Mouse (Mus musculus) stomach, embryonic 15.5 days (tissue): ENCODE results near the gene Dusp9. TPM values are rescaled to one million over a fixed set of nuclear protein-coding genes. Genes with fewer than 3 reads are reported as not detected.

Source experiments
- ATAC-seq: fragments of 200-750 bp; cut with Nextera tagmentation; 2 replicates; pipeline ENCODE4 v1.8.0; 2017; ENCODE audit warnings: low read depth, moderate number of reproducible peaks, moderate TSS enrichment; ENCODE audit not compliant: insufficient read depth, low FRiP score
- H3K27ac ChIP-seq: fragments of 300-500 bp; sonication (generic); 2 replicates; pipeline ENCODE4 v1.5.1; 2015; ENCODE audit warnings: mild to moderate bottlenecking, inconsistent platforms
- H3K27me3 ChIP-seq: fragments of 300-500 bp; sonication (generic); replicated peaks from 2 replicates; pipeline ENCODE4 v1.6.1; 2015; ENCODE audit warnings: inconsistent platforms
- H3K36me3 ChIP-seq: fragments of 300-500 bp; sonication (generic); 2 replicates; pipeline ENCODE4 v1.6.1; 2015; ENCODE audit warnings: inconsistent platforms
- H3K4me1 ChIP-seq: fragments of 300-500 bp; sonication (generic); 2 replicates; pipeline ENCODE4 v1.6.1; 2015; ENCODE audit warnings: inconsistent platforms
- H3K4me2 ChIP-seq: fragments of 300-500 bp; sonication (generic); 2 replicates; pipeline ENCODE4 v1.6.1; 2015; ENCODE audit warnings: mild to moderate bottlenecking, inconsistent platforms
- H3K4me3 ChIP-seq: fragments of 300-500 bp; sonication (generic); replicated peaks from 2 replicates; pipeline ENCODE4 v1.5.1; 2015; ENCODE audit warnings: inconsistent platforms
- H3K9ac ChIP-seq: fragments of 300-500 bp; sonication (generic); 2 replicates; pipeline ENCODE4 v1.6.1; 2015; ENCODE audit warnings: inconsistent platforms
- H3K9me3 ChIP-seq: fragments of 300-500 bp; sonication (generic); 2 replicates; pipeline ENCODE4 v1.6.1; 2016; ENCODE audit warnings: inconsistent platforms
- WGBS: fragments of 180-500 bp; shearing (Covaris S2); methylation state at CpG from one replicate; pipeline ENCODE4 v1.1.7; 2015; 5-methylcytosine and 5-hydroxymethylcytosine counted together
- polyA plus RNA-seq: library from polyadenylated mRNA; unstranded; fragments of >200 nt; fragmentation: Nextera tagmentation; extraction: Ambion mirVana; gene quantifications from 2 replicates; pipeline ENCODE4 v1.2.1, GENCODE M21; 2015

Gene Dusp9
- polyA plus RNA-seq, 1 experiment from 2014 or later = 15.0 TPM

DNA sequence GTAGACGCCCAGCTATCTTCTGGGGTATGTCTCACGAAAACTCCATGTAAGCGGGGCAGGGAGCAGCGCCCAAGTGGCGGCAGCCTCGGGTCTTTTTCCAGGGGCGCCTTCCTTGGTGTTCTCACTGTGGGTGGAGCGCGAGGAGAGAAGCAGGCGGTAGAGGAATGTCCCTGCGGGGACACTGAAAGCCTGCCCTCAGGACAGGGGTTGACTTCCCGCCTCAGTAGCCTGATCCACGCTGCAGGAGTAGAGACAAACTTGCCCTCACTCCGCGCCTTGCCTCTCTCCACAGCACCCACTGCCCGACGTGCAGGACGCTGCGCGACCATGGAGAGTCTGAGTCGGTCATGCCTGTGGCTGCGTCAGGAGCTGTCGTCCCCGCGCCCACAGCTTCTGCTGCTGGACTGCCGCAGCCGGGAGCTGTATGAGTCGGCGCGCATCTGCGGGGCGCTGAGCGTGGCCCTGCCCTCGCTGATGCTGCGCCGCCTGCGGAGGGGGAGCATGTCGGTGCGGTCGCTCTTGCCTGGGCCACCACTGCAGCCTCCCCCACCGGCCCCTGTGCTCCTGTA lies 766 bp downstream of the Dusp9 start:
- H3K36me3 ChIP-seq = no peaks in the 10 kb centered on the region
- no peaks in the 10 kb centered on the region for H3K9me3 ChIP-seq
- 17% methylated on average over 40 of the region's 41 CpGs for WGBS
- ATAC-seq = no peak
- H3K9ac ChIP-seq = no peak overlapping the region
- H3K27ac ChIP-seq = no peak overlapping the region
- H3K27me3 ChIP-seq = peaks cover 26% of the 10 kb centered on the region
- peak overlapping the region; percentile 78 for H3K4me2 ChIP-seq
- peaks cover 8% of the 10 kb centered on the region; the same call in 1 of the 2 replicates for H3K4me1 ChIP-seq
- peak overlapping the region; percentile 39 for H3K4me3 ChIP-seq

DNA sequence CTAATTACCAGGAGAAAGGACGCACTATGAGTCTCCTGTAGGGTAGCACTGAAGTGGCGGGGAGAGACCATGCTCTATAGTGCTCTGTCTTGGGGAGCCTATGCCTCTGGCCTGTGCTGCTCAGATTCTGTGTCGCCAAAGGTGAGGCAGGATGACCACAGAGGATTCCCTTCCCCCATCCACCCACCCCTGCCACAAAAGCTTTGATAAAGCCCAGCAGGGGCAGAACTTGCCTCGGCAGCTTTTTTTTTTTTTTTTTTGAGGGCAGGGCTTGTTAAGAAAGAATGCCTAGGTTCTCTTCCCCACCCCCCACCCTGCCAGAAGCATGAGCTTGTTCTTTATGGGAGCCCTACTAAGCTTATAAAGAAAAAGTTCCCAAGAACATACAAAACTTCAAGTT lies 5.9 kb downstream of the Dusp9 start:
- Histone ChIP-seq H3K36me3 (no peaks in the 10 kb centered on the region), H3K4me1 (no peaks in the 10 kb centered on the region), H3K27me3 (no peaks in the 10 kb centered on the region), H3K4me3 (no peak overlapping the region), H3K4me2 (no peak overlapping the region), H3K9ac (no peak overlapping the region), H3K27ac (no peak overlapping the region), H3K9me3 (no peaks in the 10 kb centered on the region)
- no peak for ATAC-seq
- 38% methylated on average over 4 of the region's 4 CpGs for WGBS

GRCm38 (mm10) chrX:73650869-73651268 lies 11.7 kb downstream of the Dusp9 start:
- Histone ChIP-seq H3K36me3 (no peaks in the 10 kb centered on the region), H3K9ac (no peak overlapping the region), H3K4me2 (no peak overlapping the region), H3K27me3 (no peaks in the 10 kb centered on the region), H3K4me1 (no peaks in the 10 kb centered on the region), H3K9me3 (no peaks in the 10 kb centered on the region), H3K27ac (no peak overlapping the region), H3K4me3 (no peak overlapping the region)
- 45% methylated on average over 3 of the region's 3 CpGs for WGBS
- ATAC-seq = no peak

- no peak overlapping the region for H3K27ac ChIP-seq
- H3K4me3 ChIP-seq = no peak overlapping the region
- H3K36me3 ChIP-seq = no peaks in the 10 kb centered on the region
- H3K9me3 ChIP-seq = no peaks in the 10 kb centered on the region
- no peak overlapping the region for H3K9ac ChIP-seq
- H3K27me3 ChIP-seq = no peaks in the 10 kb centered on the region
- no peaks in the 10 kb centered on the region for H3K4me1 ChIP-seq
- no peak overlapping the region for H3K4me2 ChIP-seq
- no peak for ATAC-seq
- 82% methylated on average over 6 of the region's 6 CpGs for WGBS
Observed at GRCm38 (mm10) chrX:73653392-73653791, 14.2 kb downstream of the Dusp9 start.

DNA sequence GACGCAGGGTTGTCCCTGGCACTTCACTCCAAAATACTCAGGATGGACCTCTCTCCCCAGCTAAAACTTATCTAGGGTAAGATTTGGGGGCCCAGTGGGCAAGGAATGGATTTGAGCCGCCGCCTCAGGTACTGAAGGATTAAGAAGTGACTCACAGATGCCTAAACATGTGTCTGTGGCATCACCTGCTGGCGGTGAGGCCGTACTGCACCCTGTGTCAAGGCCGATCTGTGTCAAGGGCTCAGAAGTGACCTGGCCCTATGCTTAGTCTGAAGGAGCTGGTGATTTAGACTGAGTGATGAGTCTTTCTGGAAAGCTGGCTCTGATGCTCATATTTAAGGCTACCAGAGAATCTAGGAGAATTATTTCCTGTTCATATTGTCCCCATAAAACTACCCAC lies 15.0 kb downstream of the Dusp9 start:
- Histone ChIP-seq H3K36me3 (no peaks in the 10 kb centered on the region), H3K4me1 (no peaks in the 10 kb centered on the region), H3K27me3 (no peaks in the 10 kb centered on the region), H3K27ac (no peak overlapping the region), H3K9ac (no peak overlapping the region), H3K4me2 (no peak overlapping the region), H3K9me3 (no peaks in the 10 kb centered on the region), H3K4me3 (no peak overlapping the region)
- peak; percentile 60; the same call in 1 of the 2 replicates for ATAC-seq
- 10% methylated on average over 6 of the region's 6 CpGs for WGBS

GRCm38 (mm10) chrX:73655529-73655928 lies 16.3 kb downstream of the Dusp9 start:
- ATAC-seq = no peak
- no peak overlapping the region for H3K4me2 ChIP-seq
- H3K9me3 ChIP-seq = no peaks in the 10 kb centered on the region

DNA sequence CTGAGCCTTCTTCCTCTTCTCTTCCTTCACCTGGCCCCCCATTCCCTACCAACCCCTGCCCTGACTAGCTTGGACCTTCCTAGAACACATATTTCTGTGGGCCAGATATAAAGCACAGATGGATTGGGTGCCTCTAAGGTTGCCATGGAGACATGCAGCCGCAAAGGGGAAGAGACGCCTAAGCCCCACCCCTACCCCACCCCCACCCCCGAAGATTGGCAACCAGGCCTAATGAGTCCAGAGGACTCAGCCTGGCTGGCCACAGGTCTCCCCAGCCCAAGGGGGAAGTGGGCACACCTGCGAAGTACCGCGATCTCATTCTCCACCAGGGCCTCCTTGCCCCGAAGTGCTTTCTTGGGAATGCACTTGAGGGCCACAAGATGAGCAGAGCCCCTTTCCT lies 19.2 kb downstream of the Dusp9 start:
- Histone ChIP-seq H3K36me3 (no peaks in the 10 kb centered on the region), H3K4me2 (no peak overlapping the region), H3K9me3 (no peaks in the 10 kb centered on the region), H3K4me3 (no peak overlapping the region), H3K27me3 (no peaks in the 10 kb centered on the region), H3K27ac (no peak overlapping the region), H3K9ac (no peak overlapping the region), H3K4me1 (no peaks in the 10 kb centered on the region)
- 38% methylated on average over 7 of the region's 7 CpGs for WGBS
- ATAC-seq = no peak

More at GRCm38 (mm10) chrX:73655529-73655928, 16.3 kb downstream of the Dusp9 start:
- Histone ChIP-seq H3K36me3 (no peaks in the 10 kb centered on the region), H3K4me1 (no peaks in the 10 kb centered on the region), H3K27me3 (no peaks in the 10 kb centered on the region), H3K27ac (no peak overlapping the region), H3K4me3 (no peak overlapping the region), H3K9ac (no peak overlapping the region)
- WGBS = 54% methylated on average over 3 of the region's 3 CpGs

DNA sequence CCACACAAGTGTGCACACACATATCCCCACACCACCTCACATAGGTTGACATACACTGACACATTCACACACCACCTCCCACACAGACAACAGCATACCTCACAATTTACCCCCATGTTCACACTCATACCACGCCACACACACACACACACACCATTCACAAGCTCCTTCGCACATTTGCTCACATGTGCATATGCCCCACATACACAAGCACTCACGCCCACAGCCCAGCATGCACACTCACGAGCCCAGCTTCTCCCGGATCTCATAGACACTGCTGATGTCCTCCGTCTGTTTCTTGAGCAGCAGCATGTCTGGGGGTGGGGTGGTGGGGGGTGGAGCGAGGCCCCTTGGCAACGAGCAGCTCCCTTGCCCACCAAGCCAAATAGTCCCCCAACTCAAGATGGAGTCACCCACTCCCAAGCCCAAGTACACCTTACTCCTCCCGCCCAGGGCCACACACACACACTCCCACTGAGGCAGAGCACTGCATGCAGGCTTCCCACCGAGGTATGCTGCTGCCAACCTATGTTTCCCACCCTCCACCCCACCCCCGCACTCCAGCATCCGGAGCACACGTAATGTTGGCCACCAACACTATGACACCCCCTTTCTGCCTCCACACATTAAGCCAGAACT lies 19.8 kb downstream of the Dusp9 start:
- H3K9ac ChIP-seq = no peak overlapping the region
- H3K27ac ChIP-seq = no peak overlapping the region
- H3K27me3 ChIP-seq = no peaks in the 10 kb centered on the region
- H3K36me3 ChIP-seq = no peaks in the 10 kb centered on the region
- H3K4me2 ChIP-seq = peak overlapping the region; percentile 70
- H3K4me1 ChIP-seq = no peaks in the 10 kb centered on the region
- ATAC-seq = no peak
- WGBS = 59% methylated on average over 13 of the region's 13 CpGs
- H3K9me3 ChIP-seq = no peaks in the 10 kb centered on the region
- peak overlapping the region; percentile 40 for H3K4me3 ChIP-seq

DNA sequence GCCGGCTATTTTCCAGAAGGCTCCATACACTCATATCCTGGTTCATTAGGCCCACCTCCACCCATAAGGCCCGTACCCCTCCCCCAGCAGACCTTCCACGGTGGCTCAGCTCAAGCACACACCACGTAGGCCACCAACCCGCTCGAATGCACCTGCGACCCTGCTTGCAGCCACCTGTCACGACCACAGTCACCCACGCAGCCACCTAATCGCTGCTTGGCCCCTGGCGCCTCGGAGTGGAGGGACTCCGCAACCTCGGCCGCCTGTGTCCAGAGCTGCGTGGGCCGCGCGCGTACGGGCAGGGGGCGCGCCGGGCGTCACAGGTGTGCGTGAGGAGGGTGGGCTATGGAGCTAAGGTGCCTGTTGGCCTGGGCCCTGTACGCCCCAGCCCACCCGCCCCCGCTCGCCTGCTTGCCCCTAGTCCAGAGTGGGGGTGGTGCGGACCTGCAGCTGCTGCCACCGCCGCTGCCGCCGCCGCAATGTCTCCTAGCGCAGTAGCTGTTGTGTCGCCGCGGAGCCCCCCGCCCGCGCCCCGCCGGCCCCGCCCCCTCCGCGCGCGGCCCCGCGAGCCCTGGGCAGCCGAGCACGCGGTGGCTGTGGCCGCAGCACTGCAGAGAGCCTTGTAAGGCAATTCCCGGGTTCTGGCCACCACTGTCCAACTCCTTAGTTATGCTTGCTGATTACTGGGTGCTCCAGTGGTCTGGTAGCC lies 20.5 kb downstream of the Dusp9 start, which contains the start of gene Pnck:
Gene Pnck (minus strand): TSS at position 543 of the 709 bp plus-strand sequence.
- Histone ChIP-seq H3K27ac (no peak within 1 kb of the TSS), H3K9me3 (no peaks in the 10 kb centered on the region), H3K4me3 (peak within 1 kb of the TSS; percentile 40), H3K9ac (peak within 1 kb of the TSS; percentile 12; the same call in 1 of the 2 replicates), H3K27me3 (no peaks in the 10 kb centered on the region), H3K36me3 (no peaks in the 10 kb centered on the region), H3K4me1 (no peaks in the 10 kb centered on the region), H3K4me2 (peak within 1 kb of the TSS; percentile 70)
- ATAC-seq = peak; percentile 49; the same call in 1 of the 2 replicates
- 14% methylated on average over 49 of the region's 57 CpGs for WGBS

- H3K4me3 ChIP-seq = peak overlapping the region; percentile 40
- WGBS = 62% methylated on average over 3 of the region's 3 CpGs
- no peaks in the 10 kb centered on the region for H3K4me1 ChIP-seq
- no peaks in the 10 kb centered on the region for H3K27me3 ChIP-seq
- H3K4me2 ChIP-seq = peak overlapping the region; percentile 70
- no peaks in the 10 kb centered on the region for H3K9me3 ChIP-seq
- no peak for ATAC-seq
- H3K27ac ChIP-seq = no peak overlapping the region
- no peaks in the 10 kb centered on the region for H3K36me3 ChIP-seq
- no peak overlapping the region for H3K9ac ChIP-seq
Observed at GRCm38 (mm10) chrX:73660284-73660665, 21.1 kb downstream of the Dusp9 start.

- H3K36me3 ChIP-seq = no peaks in the 10 kb centered on the region
- H3K4me2 ChIP-seq = no peak overlapping the region
- H3K27ac ChIP-seq = no peak overlapping the region
- no peak overlapping the region for H3K4me3 ChIP-seq
- H3K27me3 ChIP-seq = no peaks in the 10 kb centered on the region
- ATAC-seq = no peak
- no peak overlapping the region for H3K9ac ChIP-seq
- no peaks in the 10 kb centered on the region for H3K4me1 ChIP-seq
- H3K9me3 ChIP-seq = no peaks in the 10 kb centered on the region
Observed at GRCm38 (mm10) chrX:73663143-73663542, 23.9 kb downstream of the Dusp9 start.

- Histone ChIP-seq H3K4me2 (peak overlapping the region; percentile 67; the same call in 1 of the 2 replicates), H3K9ac (no peak overlapping the region), H3K27me3 (no peaks in the 10 kb centered on the region), H3K36me3 (no peaks in the 10 kb centered on the region), H3K4me3 (no peak overlapping the region), H3K27ac (no peak overlapping the region), H3K9me3 (no peaks in the 10 kb centered on the region), H3K4me1 (no peaks in the 10 kb centered on the region)
- peak; percentile 47; the same call in 1 of the 2 replicates for ATAC-seq
- 64% methylated on average over 4 of the region's 4 CpGs for WGBS
Observed at GRCm38 (mm10) chrX:73672031-73672431, 32.8 kb downstream of the Dusp9 start.
